Mouse (Mus musculus) neural tube, embryonic 12.5 days (tissue): ENCODE results near the gene Ctdsp1. TPM values are rescaled to one million over a fixed set of nuclear protein-coding genes. Genes with fewer than 3 reads are reported as not detected.

ENCODE experiments used
- ATAC-seq: fragments of 200-750 bp; cut with Nextera tagmentation; 2 replicates; pipeline ENCODE4 v1.8.0; 2017; ENCODE audit warnings: low read depth, mild to moderate bottlenecking, moderate TSS enrichment, moderate library complexity; ENCODE audit not compliant: low FRiP score
- H3K27ac ChIP-seq: fragments of 300-500 bp; sonication (generic); 2 replicates; pipeline ENCODE4 v1.5.1; 2016
- H3K27me3 ChIP-seq: fragments of 300-500 bp; sonication (generic); replicated peaks from 2 replicates; pipeline ENCODE4 v1.6.1; 2016; ENCODE audit warnings: mild to moderate bottlenecking
- H3K36me3 ChIP-seq: fragments of 300-500 bp; sonication (generic); 2 replicates; pipeline ENCODE4 v1.6.1; 2016; ENCODE audit warnings: mild to moderate bottlenecking
- H3K4me1 ChIP-seq: fragments of 300-500 bp; sonication (generic); 2 replicates; pipeline ENCODE4 v1.6.1; 2016
- H3K4me2 ChIP-seq: fragments of 300-500 bp; sonication (generic); replicated peaks from 2 replicates; pipeline ENCODE4 v1.6.1; 2016; ENCODE audit warnings: mild to moderate bottlenecking
- H3K4me3 ChIP-seq: fragments of 300-500 bp; sonication (generic); 2 replicates; pipeline ENCODE4 v1.5.1; 2016
- H3K9ac ChIP-seq: fragments of 300-500 bp; sonication (generic); 2 replicates; pipeline ENCODE4 v1.6.1; 2016; ENCODE audit warnings: mild to moderate bottlenecking
- H3K9me3 ChIP-seq: fragments of 300-500 bp; sonication (generic); 2 replicates; pipeline ENCODE4 v1.6.1; 2016; ENCODE audit warnings: mild to moderate bottlenecking
- WGBS: fragments of 180-500 bp; shearing (Covaris S2); methylation state at CpG from one replicate; pipeline ENCODE4 v1.1.7; 2016; 5-methylcytosine and 5-hydroxymethylcytosine counted together
- polyA plus RNA-seq: library from polyadenylated mRNA; unstranded; fragments of >200 nt; fragmentation: Nextera tagmentation; extraction: Ambion mirVana; gene quantifications from 2 replicates; pipeline ENCODE4 v1.2.1, GENCODE M21; 2016

Ctdsp1 gene
- polyA plus RNA-seq, 1 experiment from 2014 or later, result 31.3 TPM

GRCm38 (mm10) chr1:74362325-74363229 lies 28.7 kb upstream of the Ctdsp1 start:
- Histone ChIP-seq H3K27me3 (no peaks in the 10 kb centered on the region), H3K4me1 (no peaks in the 10 kb centered on the region)

GRCm38 (mm10) chr1:74363437-74363836 lies 27.9 kb upstream of the Ctdsp1 start:
- H3K4me2 ChIP-seq, result no peak overlapping the region
- no peaks in the 10 kb centered on the region for H3K9me3 ChIP-seq
- no peak overlapping the region for H3K9ac ChIP-seq
- ATAC-seq, result no peak
- no peak overlapping the region for H3K4me3 ChIP-seq
- 71% methylated on average over 5 of the region's 5 CpGs for WGBS
- H3K4me1 ChIP-seq, result peaks cover 6% of the 10 kb centered on the region; the same call in 1 of the 2 replicates
- H3K36me3 ChIP-seq, result no peaks in the 10 kb centered on the region
- H3K27me3 ChIP-seq, result no peaks in the 10 kb centered on the region
- no peak overlapping the region for H3K27ac ChIP-seq

More at GRCm38 (mm10) chr1:74362325-74363229, 28.7 kb upstream of the Ctdsp1 start:
- H3K9me3 ChIP-seq, result no peaks in the 10 kb centered on the region
- no peak overlapping the region for H3K27ac ChIP-seq
- WGBS, result 69% methylated on average over 17 of the region's 17 CpGs
- ATAC-seq, result no peak
- H3K36me3 ChIP-seq, result no peaks in the 10 kb centered on the region
- H3K4me2 ChIP-seq, result no peak overlapping the region
- no peak overlapping the region; the same call in 1 of the 2 replicates for H3K9ac ChIP-seq
- H3K4me3 ChIP-seq, result no peak overlapping the region

DNA sequence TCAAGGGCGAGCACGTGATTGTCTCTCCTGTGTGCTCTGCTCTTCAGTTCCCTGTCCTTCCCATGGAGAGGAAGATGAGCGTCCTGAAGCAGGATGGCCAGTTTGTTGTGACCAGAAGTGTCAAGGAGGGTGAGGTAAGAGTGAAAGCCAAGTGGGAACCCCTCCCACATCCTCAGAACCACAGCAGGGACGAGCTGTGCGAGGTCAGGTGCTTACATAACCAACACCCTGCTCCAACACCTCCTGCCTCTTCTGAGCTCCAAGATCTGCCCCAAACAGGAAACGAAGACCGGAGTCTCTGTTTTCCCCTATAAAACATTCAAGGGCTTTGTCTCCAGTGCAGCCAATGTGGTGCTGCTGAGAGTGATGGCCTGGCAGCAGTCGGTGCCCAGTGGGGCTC lies 27.0 kb upstream of the Ctdsp1 start:
- no peak for ATAC-seq
- Histone ChIP-seq H3K27me3 (no peaks in the 10 kb centered on the region), H3K4me2 (no peak overlapping the region), H3K36me3 (no peaks in the 10 kb centered on the region), H3K9me3 (no peaks in the 10 kb centered on the region), H3K4me3 (no peak overlapping the region), H3K4me1 (peaks cover 7% of the 10 kb centered on the region; the same call in 1 of the 2 replicates), H3K27ac (no peak overlapping the region), H3K9ac (no peak overlapping the region)
- 78% methylated on average over 8 of the region's 8 CpGs for WGBS

GRCm38 (mm10) chr1:74367886-74368645 lies 23.2 kb upstream of the Ctdsp1 start:
- 19% methylated on average over 34 of the region's 34 CpGs for WGBS
- H3K4me2 ChIP-seq, result peak overlapping the region; percentile 59
- no peaks in the 10 kb centered on the region for H3K36me3 ChIP-seq
- peak; percentile 71; the same call in 1 of the 2 replicates for ATAC-seq
- H3K27me3 ChIP-seq, result no peaks in the 10 kb centered on the region
- peak overlapping the region; percentile 16 for H3K4me3 ChIP-seq
- 0 out of 2 replicates have a peak overlapping the region, but pooled peaks have one; percentile 29 for H3K9ac ChIP-seq
- H3K4me1 ChIP-seq, result peaks cover 7% of the 10 kb centered on the region; the same call in 1 of the 2 replicates
- no peaks in the 10 kb centered on the region for H3K9me3 ChIP-seq
- H3K27ac ChIP-seq, result no peak overlapping the region

- Histone ChIP-seq H3K4me1 (peaks cover 7% of the 10 kb centered on the region; the same call in 1 of the 2 replicates), H3K9ac (no peak overlapping the region), H3K4me2 (no peak overlapping the region), H3K4me3 (no peak overlapping the region), H3K9me3 (no peaks in the 10 kb centered on the region), H3K27me3 (no peaks in the 10 kb centered on the region), H3K36me3 (no peaks in the 10 kb centered on the region), H3K27ac (no peak overlapping the region)
- 43% methylated on average over 4 of the region's 4 CpGs for WGBS
- ATAC-seq, result no peak
These were observed 21.3 kb upstream of the Ctdsp1 start for GRCm38 (mm10) chr1:74370040-74370439.

DNA sequence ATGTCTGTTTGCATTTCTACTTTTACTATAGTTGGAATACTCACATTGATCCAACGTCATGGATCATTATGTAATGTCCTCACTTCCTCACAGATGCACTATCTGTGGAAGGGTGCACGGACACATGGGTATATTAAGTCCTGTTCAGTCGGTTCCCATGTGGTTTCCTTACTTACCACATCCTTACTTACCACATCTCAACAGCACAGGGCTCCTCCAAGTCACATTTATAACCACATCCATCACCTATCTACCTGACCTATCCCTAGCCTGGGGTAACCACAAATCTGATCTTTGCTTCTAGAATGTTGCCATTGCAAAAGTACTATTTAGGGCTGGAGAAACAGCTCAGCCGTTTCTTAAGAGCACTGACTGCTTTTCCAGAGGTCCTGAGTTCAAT lies 17.9 kb upstream of the Ctdsp1 start:
- Histone ChIP-seq H3K27me3 (no peaks in the 10 kb centered on the region), H3K36me3 (no peaks in the 10 kb centered on the region), H3K27ac (no peak overlapping the region), H3K4me1 (peaks cover 2% of the 10 kb centered on the region; the same call in 1 of the 2 replicates), H3K4me2 (no peak overlapping the region), H3K9ac (no peak overlapping the region), H3K9me3 (no peaks in the 10 kb centered on the region), H3K4me3 (no peak overlapping the region)
- ATAC-seq, result no peak
- 80% methylated on average over 4 of the region's 4 CpGs for whole genome bisulfite sequencing

- no peak for ATAC-seq
- Histone ChIP-seq H3K4me3 (no peak within 1 kb of the TSS), H3K4me2 (no peak within 1 kb of the TSS), H3K27ac (no peak within 1 kb of the TSS), H3K36me3 (no peaks in the 10 kb centered on the region), H3K9me3 (no peaks in the 10 kb centered on the region), H3K4me1 (no peaks in the 10 kb centered on the region), H3K9ac (no peak within 1 kb of the TSS), H3K27me3 (no peaks in the 10 kb centered on the region)
- 74% methylated on average over 8 of the region's 8 CpGs for WGBS
These were observed 16.3 kb upstream of the Ctdsp1 start, which contains the start of gene Slc11a1 for GRCm38 (mm10) chr1:74374980-74375379. TSS of gene Slc11a1 (plus strand) at chr1:74375195.

GRCm38 (mm10) chr1:74375561-74375960 lies 15.7 kb upstream of the Ctdsp1 start:
- ATAC-seq, result no peak
- Histone ChIP-seq H3K9me3 (no peaks in the 10 kb centered on the region), H3K4me3 (no peak overlapping the region), H3K4me2 (no peak overlapping the region), H3K27ac (no peak overlapping the region), H3K4me1 (no peaks in the 10 kb centered on the region), H3K36me3 (no peaks in the 10 kb centered on the region), H3K27me3 (no peaks in the 10 kb centered on the region), H3K9ac (no peak overlapping the region)
- 82% methylated on average over 10 of the region's 10 CpGs for whole genome bisulfite sequencing

DNA sequence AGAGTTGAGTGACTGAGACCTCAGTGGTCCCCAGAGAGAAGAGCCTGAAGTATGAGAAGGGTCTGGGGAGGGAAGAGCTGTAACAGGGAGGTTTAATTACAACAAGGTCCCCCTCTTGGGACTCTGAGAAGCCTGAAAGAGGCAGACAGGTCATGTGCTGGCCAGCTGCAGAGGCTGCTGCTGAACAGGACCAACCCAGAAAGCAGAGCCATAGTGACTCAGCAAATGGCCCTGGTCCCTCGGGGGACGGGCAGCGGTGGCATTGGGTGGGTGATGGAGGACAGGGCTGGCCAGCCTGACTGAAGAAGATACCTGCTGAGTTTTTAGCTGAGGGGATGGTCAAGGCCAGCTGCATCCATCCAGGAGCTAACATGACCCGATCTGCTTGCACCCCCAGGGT lies 14.9 kb upstream of the Ctdsp1 start:
- H3K4me1 ChIP-seq, result no peaks in the 10 kb centered on the region
- no peak overlapping the region for H3K4me3 ChIP-seq
- H3K9me3 ChIP-seq, result no peaks in the 10 kb centered on the region
- H3K9ac ChIP-seq, result no peak overlapping the region
- ATAC-seq, result no peak
- no peaks in the 10 kb centered on the region for H3K27me3 ChIP-seq
- WGBS, result 74% methylated on average over 4 of the region's 4 CpGs
- H3K27ac ChIP-seq, result no peak overlapping the region
- no peak overlapping the region for H3K4me2 ChIP-seq
- no peaks in the 10 kb centered on the region for H3K36me3 ChIP-seq

DNA sequence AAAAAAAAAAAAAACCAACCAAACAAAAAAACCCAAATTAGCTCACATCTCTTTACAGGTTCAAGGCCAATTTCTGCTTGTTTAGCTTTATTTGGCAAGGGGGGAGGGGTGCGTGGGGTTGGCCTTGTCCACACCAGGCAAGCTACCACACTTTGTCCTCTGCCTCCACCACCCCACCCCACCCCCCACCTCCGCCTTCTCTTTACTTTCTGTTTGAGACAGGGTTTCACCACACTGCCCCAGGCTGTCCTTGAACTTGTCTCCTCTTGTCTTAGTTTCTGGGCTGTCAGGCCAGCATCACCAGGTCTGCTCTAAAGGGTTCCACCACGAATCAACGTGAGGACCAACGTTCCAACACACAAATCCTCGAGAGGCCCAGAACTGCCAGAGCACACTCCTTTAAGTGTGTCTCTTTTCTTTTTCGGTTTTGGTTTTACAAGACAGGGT lies 12.2 kb upstream of the Ctdsp1 start:
- Histone ChIP-seq H3K9ac (no peak overlapping the region), H3K27me3 (no peaks in the 10 kb centered on the region), H3K4me1 (no peaks in the 10 kb centered on the region), H3K27ac (no peak overlapping the region), H3K4me2 (no peak overlapping the region), H3K9me3 (no peaks in the 10 kb centered on the region), H3K4me3 (no peak overlapping the region), H3K36me3 (no peaks in the 10 kb centered on the region)
- ATAC-seq, result no peak
- WGBS, result 85% methylated on average over 7 of the region's 7 CpGs

GRCm38 (mm10) chr1:74380484-74380883 lies 10.8 kb upstream of the Ctdsp1 start:
- H3K36me3 ChIP-seq, result no peaks in the 10 kb centered on the region
- ATAC-seq, result no peak
- no peaks in the 10 kb centered on the region for H3K27me3 ChIP-seq
- no peak overlapping the region for H3K4me2 ChIP-seq
- H3K4me1 ChIP-seq, result no peaks in the 10 kb centered on the region
- H3K9me3 ChIP-seq, result no peaks in the 10 kb centered on the region
- WGBS, result 94% methylated on average over 5 of the region's 5 CpGs
- H3K9ac ChIP-seq, result no peak overlapping the region
- no peak overlapping the region for H3K4me3 ChIP-seq
- H3K27ac ChIP-seq, result no peak overlapping the region

DNA sequence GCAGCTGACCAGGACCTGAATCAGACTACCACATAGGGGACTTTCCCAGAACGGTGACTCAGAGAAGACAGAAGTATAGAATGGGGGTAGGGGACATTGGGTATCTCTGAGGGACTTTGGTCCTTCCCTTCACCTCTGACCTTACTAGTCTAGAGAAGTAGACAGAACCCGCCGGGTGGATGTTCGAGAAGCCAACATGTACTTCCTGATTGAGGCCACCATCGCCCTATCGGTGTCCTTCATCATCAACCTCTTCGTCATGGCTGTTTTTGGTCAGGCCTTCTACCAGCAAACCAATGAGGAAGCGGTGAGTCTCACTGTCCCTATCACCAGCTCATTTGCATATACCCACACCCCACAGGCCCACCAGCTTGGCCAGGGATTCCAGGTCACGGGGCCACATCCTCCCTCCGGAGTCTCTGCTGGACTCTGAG lies 9.7 kb upstream of the Ctdsp1 start:
- no peak overlapping the region for H3K4me2 ChIP-seq
- no peak overlapping the region for H3K4me3 ChIP-seq
- no peak overlapping the region for H3K27ac ChIP-seq
- H3K9me3 ChIP-seq, result no peaks in the 10 kb centered on the region
- no peaks in the 10 kb centered on the region for H3K36me3 ChIP-seq
- H3K9ac ChIP-seq, result no peak overlapping the region
- WGBS, result 94% methylated on average over 10 of the region's 10 CpGs
- ATAC-seq, result no peak
- no peaks in the 10 kb centered on the region for H3K4me1 ChIP-seq
- no peaks in the 10 kb centered on the region for H3K27me3 ChIP-seq
